Mouse (Mus musculus) hindbrain, postnatal 0 days (tissue): ENCODE data around the gene Brd2. TPM values are rescaled to one million over a fixed set of nuclear protein-coding genes. Genes with fewer than 3 reads are reported as not detected.

Experiments used
- ATAC-seq: fragments of 200-750 bp; cut with Nextera tagmentation; 2 replicates; pipeline ENCODE4 v1.8.0; 2017; ENCODE audit warnings: mild to moderate bottlenecking, moderate TSS enrichment, moderate library complexity
- DNase-seq: peaks from one replicate; pipeline ENCODE4 v3.0.0-alpha.2; 2015; ENCODE audit warnings: low spot score
- H3K27ac ChIP-seq: fragments of 300-500 bp; sonication (generic); 2 replicates; pipeline ENCODE4 v1.5.1; 2014; ENCODE audit warnings: mild to moderate bottlenecking
- H3K27me3 ChIP-seq: fragments of 300-500 bp; sonication (generic); 2 replicates; pipeline ENCODE4 v1.6.1; 2014; ENCODE audit warnings: low read length, mixed read lengths; ENCODE audit not compliant: insufficient read depth
- H3K36me3 ChIP-seq: fragments of 300-500 bp; sonication (generic); 2 replicates; pipeline ENCODE4 v1.6.1; 2014; ENCODE audit warnings: low read length, mixed read lengths; ENCODE audit not compliant: insufficient read depth
- H3K4me1 ChIP-seq: fragments of 300-500 bp; sonication (generic); 2 replicates; pipeline ENCODE4 v1.6.1; 2014; ENCODE audit warnings: antibody characterized with exemption, low read length, mixed read lengths; ENCODE audit not compliant: insufficient read depth
- H3K4me2 ChIP-seq: fragments of 300-500 bp; sonication (generic); 2 replicates; pipeline ENCODE4 v1.6.1; 2014; ENCODE audit warnings: low read depth, mild to moderate bottlenecking, low read length, moderate library complexity, mixed read lengths
- H3K4me3 ChIP-seq: fragments of 300-500 bp; sonication (generic); 2 replicates; pipeline ENCODE4 v1.5.1; 2014; ENCODE audit warnings: low read length
- H3K9ac ChIP-seq: fragments of 300-500 bp; sonication (generic); replicated peaks from 2 replicates; pipeline ENCODE4 v1.6.1; 2014; ENCODE audit warnings: mild to moderate bottlenecking, low read length, moderate library complexity, mixed read lengths
- H3K9me3 ChIP-seq: fragments of 300-500 bp; sonication (generic); 2 replicates; pipeline ENCODE4 v1.6.1; 2016; ENCODE audit warnings: low read length, mixed read lengths
- CTCF ChIP-seq: IDR thresholded peaks from 2 replicates; pipeline ENCODE4 v1.5.1; 2016; ENCODE audit warnings: antibody characterized with exemption, control low read depth, low read depth
- WGBS: fragments of 180-500 bp; shearing (Covaris S2); extraction: QIAGEN DNeasy Blood & Tissue Kit; methylation state at CpG from one replicate; pipeline ENCODE4 v1.1.7; 2014; 5-methylcytosine and 5-hydroxymethylcytosine counted together
- polyA plus RNA-seq: library from polyadenylated mRNA; unstranded; fragments of >200 nt; fragmentation: Nextera tagmentation; extraction: Ambion mirVana; gene quantifications from 2 replicates; pipeline ENCODE4 v1.2.1, GENCODE M21; 2015
- total RNA-seq: library from RNA; depleted of rRNA; stranded (reverse); fragments of >200 nt; gene quantifications from 2 replicates; pipeline ENCODE4 v1.2.3, GENCODE M21; 2014

Brd2 gene
- total and polyA plus RNA-seq, 2 experiments from 2014 or later: 108 to 195 TPM

- DNase-seq: peak; percentile 39
- WGBS: 45% methylated on average over 7 of the region's 7 CpGs
- ATAC-seq: no peak
These were observed 31.5 kb downstream of the Brd2 start for GRCm38 (mm10) chr17:34090923-34091322.

GRCm38 (mm10) chr17:34088124-34088523, 34.3 kb downstream of the Brd2 start:
- Histone ChIP-seq H3K27ac (no peak overlapping the region), H3K9me3 (no peaks in the 10 kb centered on the region), H3K4me3 (no peak overlapping the region), H3K9ac (no peak overlapping the region), H3K4me2 (no peak overlapping the region), H3K36me3 (no peaks in the 10 kb centered on the region), H3K4me1 (no peaks in the 10 kb centered on the region), H3K27me3 (no peaks in the 10 kb centered on the region)
- no peak for DNase-seq
- no peak for TF ChIP-seq CTCF
- 79% methylated on average over 11 of the region's 11 CpGs for WGBS
- no peak for ATAC-seq

More at GRCm38 (mm10) chr17:34090923-34091322, 31.5 kb downstream of the Brd2 start:
- TF ChIP-seq CTCF: peak; percentile 51
- Histone ChIP-seq H3K9ac (no peak overlapping the region), H3K36me3 (no peaks in the 10 kb centered on the region), H3K4me2 (no peak overlapping the region), H3K27me3 (no peaks in the 10 kb centered on the region), H3K4me3 (no peak overlapping the region), H3K4me1 (no peaks in the 10 kb centered on the region), H3K27ac (no peak overlapping the region), H3K9me3 (no peaks in the 10 kb centered on the region)

GRCm38 (mm10) chr17:34087386-34087785, 35.0 kb downstream of the Brd2 start:
- no peak overlapping the region for H3K9ac ChIP-seq
- no peaks in the 10 kb centered on the region for H3K9me3 ChIP-seq
- H3K4me3 ChIP-seq: no peak overlapping the region
- H3K4me1 ChIP-seq: no peaks in the 10 kb centered on the region
- no peak for ATAC-seq
- 39% methylated on average over 2 of the region's 2 CpGs for WGBS
- TF ChIP-seq CTCF: no peak
- no peaks in the 10 kb centered on the region for H3K36me3 ChIP-seq
- no peak overlapping the region for H3K4me2 ChIP-seq
- H3K27ac ChIP-seq: no peak overlapping the region
- no peaks in the 10 kb centered on the region for H3K27me3 ChIP-seq
- no peak for DNase-seq

GRCm38 (mm10) chr17:34083104-34083503, 39.3 kb downstream of the Brd2 start:
- Histone ChIP-seq H3K9ac (no peak overlapping the region), H3K4me3 (no peak overlapping the region), H3K4me2 (no peak overlapping the region), H3K9me3 (no peaks in the 10 kb centered on the region), H3K36me3 (no peaks in the 10 kb centered on the region), H3K27ac (no peak overlapping the region), H3K4me1 (no peaks in the 10 kb centered on the region), H3K27me3 (no peaks in the 10 kb centered on the region)
- TF ChIP-seq CTCF: no peak
- ATAC-seq: no peak
- DNase-seq: no peak
- 5% methylated on average over 8 of the region's 8 CpGs for WGBS

- Histone ChIP-seq H3K4me2 (no peak overlapping the region), H3K27ac (no peak overlapping the region), H3K27me3 (peaks cover 3% of the 10 kb centered on the region; the same call in 1 of the 2 replicates), H3K4me3 (no peak overlapping the region), H3K4me1 (no peaks in the 10 kb centered on the region), H3K36me3 (no peaks in the 10 kb centered on the region), H3K9ac (no peak overlapping the region), H3K9me3 (no peaks in the 10 kb centered on the region)
- DNase-seq: peak; percentile 82
- 9% methylated on average over 5 of the region's 5 CpGs for WGBS
- no peak for TF ChIP-seq CTCF
- peak; percentile 88 for ATAC-seq
These were observed 42.8 kb downstream of the Brd2 start for GRCm38 (mm10) chr17:34079621-34080020.

GRCm38 (mm10) chr17:34079002-34079401, 43.4 kb downstream of the Brd2 start:
- DNase-seq (no peak), ATAC-seq (no peak)
- no peaks in the 10 kb centered on the region for H3K9me3 ChIP-seq
- peaks cover 3% of the 10 kb centered on the region; the same call in 1 of the 2 replicates for H3K27me3 ChIP-seq
- H3K4me1 ChIP-seq: no peaks in the 10 kb centered on the region
- no peak for TF ChIP-seq CTCF
- H3K4me2 ChIP-seq: no peak overlapping the region
- no peak overlapping the region for H3K4me3 ChIP-seq
- no peak overlapping the region for H3K27ac ChIP-seq
- H3K9ac ChIP-seq: no peak overlapping the region
- WGBS: 92% methylated on average over 11 of the region's 11 CpGs
- no peaks in the 10 kb centered on the region for H3K36me3 ChIP-seq

GRCm38 (mm10) chr17:34078148-34078547, 44.3 kb downstream of the Brd2 start:
- no peak overlapping the region for H3K4me3 ChIP-seq
- H3K9me3 ChIP-seq: no peaks in the 10 kb centered on the region
- H3K4me1 ChIP-seq: no peaks in the 10 kb centered on the region
- DNase-seq (no peak), ATAC-seq (no peak)
- no peak overlapping the region for H3K27ac ChIP-seq
- 53% methylated on average over 4 of the region's 4 CpGs for WGBS
- H3K27me3 ChIP-seq: peaks cover 3% of the 10 kb centered on the region; the same call in 1 of the 2 replicates
- no peak overlapping the region for H3K9ac ChIP-seq
- TF ChIP-seq CTCF: no peak
- H3K4me2 ChIP-seq: no peak overlapping the region
- H3K36me3 ChIP-seq: no peaks in the 10 kb centered on the region
